Mouse (Mus musculus) C2C12 (cell line): ENCODE results near the gene Ankrd52.

Source experiments
- CEBPB ChIP-seq: IDR thresholded peaks from one replicate; pipeline ENCODE4 v1.6.1; 2011; ENCODE audit warnings: low read depth, mild to moderate bottlenecking, control low read depth, moderate library complexity
- CTCF ChIP-seq: IDR thresholded peaks from one replicate; pipeline ENCODE4 v1.5.1; 2011; ENCODE audit not compliant: control insufficient read depth, insufficient read depth, insufficient read length
- FOSL1 ChIP-seq: IDR thresholded peaks from one replicate; pipeline ENCODE4 v1.8.0; 2011; ENCODE audit warnings: mild to moderate bottlenecking, low read length; ENCODE audit not compliant: poor library complexity, insufficient read depth, severe bottlenecking
- MAX ChIP-seq: IDR thresholded peaks from one replicate; pipeline ENCODE4 v1.6.1; 2011; ENCODE audit warnings: mild to moderate bottlenecking, control low read depth
- MYOG ChIP-seq: IDR thresholded peaks from one replicate; pipeline ENCODE4 v1.6.1; 2011; ENCODE audit not compliant: control insufficient read depth, insufficient read length; ENCODE audit errors: extremely low read depth
- USF1 ChIP-seq: IDR thresholded peaks from one replicate; pipeline ENCODE4 v1.6.1; 2011; ENCODE audit warnings: low read depth, mild to moderate bottlenecking, control low read depth, moderate library complexity

- TF ChIP-seq CTCF (no peak), CEBPB (no peak), USF1 (no peak), FOSL1 (no peak), MAX (no peak), MYOG (no peak)
Observed at GRCm38 (mm10) chr10:128434681-128435080, 57.8 kb downstream of the Ankrd52 start.
